Comparison of ENCODE assay signal across 9 mouse cellular contexts in genomic region chr3:58784219-58785092, GRCm38 (mm10). TPM values are rescaled to one million over a fixed set of nuclear protein-coding genes. Genes with fewer than 3 reads are reported as not detected.
DNase-seq lines count a peak whose midpoint lies in the region; ATAC-seq lines count a peak whose summit lies in the region.
"Had no signal": no experiment of that assay in that cellular context is flagged by ENCODE, and none has a peak within 500 bp of the region (broad histone marks: within the 10 kb centered on the region; RNA-seq: fewer than 3 reads in every experiment).

No protein-coding gene starts in this region.

- DNase-seq in adrenal gland, postnatal 36 days, result peak; percentile 12 to 38
- DNase-seq in adrenal gland, postnatal 25 days, result no peak
- DNase-seq in limb, embryonic 11.5 days (ENCODE audit: low spot score), result no peak
- DNase-seq in limb, embryonic 10.5 days (ENCODE audit: low spot score), result no peak
- DNase-seq in c-Kit-positive CD71-negative TER-119-negative erythroid progenitor cells, embryonic 14.5 days (ENCODE audit: low read depth), result peak; percentile 12
- peak; percentile 23 for DNase-seq in retina, adult 2 months (ENCODE audit: low read depth, low spot score)
- no peak for DNase-seq in left cerebral cortex, adult 11 months (ENCODE audit: low spot score)

- H3K36me3 ChIP-seq in limb, embryonic 11.5 days (ENCODE audit: control insufficient read depth, insufficient read depth, low read length), result no peaks in the 10 kb centered on the region
- H3K36me3 ChIP-seq in limb, embryonic 10.5 days, result no peaks in the 10 kb centered on the region
- no peaks in the 10 kb centered on the region for H3K36me3 ChIP-seq in kidney, embryonic 14.5 days (ENCODE audit: control insufficient read depth, insufficient read depth, low read length)

- H3K27ac ChIP-seq in limb, embryonic 11.5 days (replicated peaks; ENCODE audit: low read depth, low read length), result no peak overlapping the region
- no peak overlapping the region for H3K27ac ChIP-seq in limb, embryonic 10.5 days
- H3K27ac ChIP-seq in kidney, embryonic 14.5 days (ENCODE audit: low read depth, low read length), result no peak overlapping the region

- no peak overlapping the region for H3K4me3 ChIP-seq in limb, embryonic 11.5 days (ENCODE audit: low read depth, low read length)
- no peak overlapping the region for H3K4me3 ChIP-seq in limb, embryonic 10.5 days
- no peak overlapping the region for H3K4me3 ChIP-seq in kidney, embryonic 14.5 days (ENCODE audit: low read length)

- H3K4me1 ChIP-seq in limb, embryonic 11.5 days (ENCODE audit: control insufficient read depth, insufficient read depth, low read length), result no peaks in the 10 kb centered on the region
- H3K4me1 ChIP-seq in limb, embryonic 10.5 days, result peaks cover 4% of the 10 kb centered on the region; the same call in 1 of the 2 replicates
- H3K4me1 ChIP-seq in kidney, embryonic 14.5 days (ENCODE audit: control insufficient read depth, insufficient read depth, low read length), result no peaks in the 10 kb centered on the region

- 0 out of 2 replicates have a peak, but pooled peaks have one; percentile 21 for ATAC-seq in limb, embryonic 11.5 days (ENCODE audit: insufficient number of reproducible peaks, low FRiP score, low TSS enrichment, low read depth)
- ATAC-seq in kidney, embryonic 14.5 days (ENCODE audit: low FRiP score, low TSS enrichment), result peak; percentile 12; the same call in 1 of the 2 replicates

- 35% methylated on average over 8 of the region's 8 CpGs for WGBS in limb, embryonic 11.5 days
- 42% methylated on average over 8 of the region's 8 CpGs for WGBS in limb, embryonic 10.5 days
- 32% methylated on average over 8 of the region's 8 CpGs for WGBS in kidney, embryonic 14.5 days

- no peak overlapping the region for H3K9ac ChIP-seq in limb, embryonic 11.5 days (ENCODE audit: low read length)
- H3K9ac ChIP-seq in kidney, embryonic 14.5 days (ENCODE audit: low read depth, low read length), result no peak overlapping the region

- H3K9me3 ChIP-seq in limb, embryonic 11.5 days (ENCODE audit: control insufficient read depth, low read length), result no peaks in the 10 kb centered on the region
- no peaks in the 10 kb centered on the region for H3K9me3 ChIP-seq in limb, embryonic 10.5 days (replicated peaks)
- no peaks in the 10 kb centered on the region for H3K9me3 ChIP-seq in kidney, embryonic 14.5 days (ENCODE audit: control insufficient read depth, low read length)

- H3K27me3 ChIP-seq in limb, embryonic 11.5 days (ENCODE audit: control insufficient read depth, insufficient read depth, low read length), result no peaks in the 10 kb centered on the region
- H3K27me3 ChIP-seq in limb, embryonic 10.5 days (ENCODE audit: low read depth, poor library complexity, severe bottlenecking), result no peaks in the 10 kb centered on the region
- no peaks in the 10 kb centered on the region for H3K27me3 ChIP-seq in kidney, embryonic 14.5 days (ENCODE audit: control insufficient read depth, insufficient read depth, low read length)

- no peak overlapping the region for H3K4me2 ChIP-seq in limb, embryonic 11.5 days (ENCODE audit: low read depth, severe bottlenecking)
- no peak overlapping the region for H3K4me2 ChIP-seq in kidney, embryonic 14.5 days (replicated peaks; ENCODE audit: low read depth, low read length)

RNA-seq across cellular contexts. Expression of gene Mindy4b-ps, which starts 37.7 kb away (rescaled TPM):
- not detected for total RNA-seq in adrenal gland, postnatal 36 days (2021)
- not detected in 2 replicates for total RNA-seq in adrenal gland, postnatal 25 days (2021)
- 0.34 TPM in 1 of 2 replicates, not detected in the other for polyA plus RNA-seq in limb, embryonic 11.5 days (2014; fragmentation: Nextera tagmentation; extraction: Ambion mirVana)
- not detected in 2 replicates for polyA plus RNA-seq in limb, embryonic 10.5 days (2016; fragmentation: Nextera tagmentation; extraction: Ambion mirVana)
- not detected in 2 replicates for polyA plus RNA-seq in kidney, embryonic 14.5 days (2014; fragmentation: Nextera tagmentation; extraction: Ambion mirVana)
- polyA plus RNA-seq: stomach, embryonic 16.5 days had no signal

Comparison
In these comparisons a context has a peak if more than half of its experiments do, and no peak if none do; other contexts are left out.
1. DNase-seq: peak in adrenal gland, postnatal 36 days (2 of 2), c-Kit-positive CD71-negative TER-119-negative erythroid progenitor cells, embryonic 14.5 days (single experiment) and retina, adult 2 months (single experiment); none in adrenal gland, postnatal 25 days (single experiment), limb, embryonic 11.5 days (single experiment), limb, embryonic 10.5 days (single experiment) and left cerebral cortex, adult 11 months (single experiment).